10 mouse cellular contexts compared by ENCODE assay signal in the genomic region with DNA sequence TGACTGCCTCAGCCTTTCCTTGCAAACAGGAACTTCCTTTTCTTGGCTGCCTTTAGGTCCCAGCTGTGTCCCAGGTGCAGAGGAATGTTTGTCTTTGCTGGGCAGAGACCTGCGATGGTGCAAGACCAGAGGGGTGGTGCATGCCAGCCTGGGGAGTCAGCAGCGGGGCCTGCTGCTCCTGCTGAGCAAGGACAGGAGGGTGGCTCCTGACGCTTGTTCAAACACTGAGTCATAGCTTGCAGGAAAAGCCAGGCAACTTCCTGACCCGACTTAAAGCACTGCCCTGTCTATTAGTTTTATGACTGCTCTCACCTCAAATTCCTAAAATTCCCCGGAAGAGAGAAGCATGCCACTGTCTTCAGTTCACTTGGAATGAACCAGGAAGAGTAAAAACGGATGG. TPM values are rescaled to one million over a fixed set of nuclear protein-coding genes. Genes with fewer than 3 reads are reported as not detected.
A peak's percentile ranks its signal among the peaks of the same experiment; 100 is the strongest.
DNase-seq lines count a peak whose midpoint lies in the region; ATAC-seq and TF ChIP-seq lines count a peak whose summit lies in the region.
"Had no signal": no experiment of that assay in that cellular context is flagged by ENCODE, and none has a peak within 500 bp of the region (broad histone marks: within the 10 kb centered on the region; RNA-seq: fewer than 3 reads in every experiment).

No protein-coding gene starts in this region.

- no peak overlapping the region for H3K9ac ChIP-seq in limb, embryonic 14.5 days (ENCODE audit: low read depth, low read length, severe bottlenecking)
- no peak overlapping the region for H3K9ac ChIP-seq in neural tube, embryonic 15.5 days (replicated peaks)
- H3K9ac ChIP-seq: hindbrain, embryonic 15.5 days; neural tube, embryonic 12.5 days had no signal

- ATAC-seq in limb, embryonic 14.5 days (ENCODE audit: low FRiP score, low read depth): no peak
- ATAC-seq in megakaryocyte, adult 5-6 weeks (ENCODE audit: poor library complexity, severe bottlenecking): no peak
- no peak for ATAC-seq in neural tube, embryonic 15.5 days (ENCODE audit: low FRiP score)

- peaks cover 12% of the 10 kb centered on the region for H3K4me1 ChIP-seq in limb, embryonic 14.5 days (ENCODE audit: control insufficient read depth, insufficient read depth, low read length)
- peaks cover 13% of the 10 kb centered on the region; the same call in 1 of the 2 replicates for H3K4me1 ChIP-seq in neural tube, embryonic 15.5 days
- H3K4me1 ChIP-seq: neural tube, embryonic 12.5 days had no signal

- no peak overlapping the region for H3K4me3 ChIP-seq in layer of hippocampus, adult 2 months
- no peak overlapping the region for H3K4me3 ChIP-seq in limb, embryonic 14.5 days (replicated peaks; ENCODE audit: low read length)
- no peak overlapping the region for H3K4me3 ChIP-seq in neural tube, embryonic 15.5 days (replicated peaks)
- H3K4me3 ChIP-seq: hindbrain, embryonic 15.5 days; neural tube, embryonic 12.5 days had no signal

- no peak for DNase-seq in layer of hippocampus, adult 2 months (ENCODE audit: low spot score in 2 of 2)
- DNase-seq in layer of hippocampus, postnatal 36 days: no peak
- peak; percentile 24 for DNase-seq in embryo, embryonic 9.5 days (ENCODE audit: extremely low spot score)
- DNase-seq in limb, embryonic 14.5 days (ENCODE audit: low spot score): peak; percentile 37
- DNase-seq in urinary bladder, adult 2 months (ENCODE audit: low spot score): peak; percentile 44
- no peak for DNase-seq in thymus, adult 18-20 months

- no peak for TF ChIP-seq CTCF in layer of hippocampus, adult 2 months (conservative IDR thresholded peaks at IDR 0.05)

- H3K4me2 ChIP-seq in limb, embryonic 14.5 days (replicated peaks; ENCODE audit: low read depth, low read length, severe bottlenecking): peak overlapping the region; percentile 19; the same call in 1 of the 2 replicates
- no peak overlapping the region for H3K4me2 ChIP-seq in neural tube, embryonic 15.5 days
- H3K4me2 ChIP-seq: hindbrain, embryonic 15.5 days; neural tube, embryonic 12.5 days had no signal

- H3K9me3 ChIP-seq in limb, embryonic 14.5 days (ENCODE audit: control insufficient read depth, low read length): no peaks in the 10 kb centered on the region
- H3K9me3 ChIP-seq in neural tube, embryonic 15.5 days (replicated peaks): no peaks in the 10 kb centered on the region
- H3K9me3 ChIP-seq: hindbrain, embryonic 15.5 days; neural tube, embryonic 12.5 days had no signal

- H3K27ac ChIP-seq in layer of hippocampus, adult 2 months: peak overlapping the region; percentile 63
- no peak overlapping the region for H3K27ac ChIP-seq in limb, embryonic 14.5 days (replicated peaks; ENCODE audit: low read depth, low read length)
- no peak overlapping the region for H3K27ac ChIP-seq in neural tube, embryonic 15.5 days (replicated peaks)
- H3K27ac ChIP-seq: hindbrain, embryonic 15.5 days; neural tube, embryonic 12.5 days had no signal

- no peak for TF ChIP-seq POLR2A in limb, embryonic 14.5 days (IDR thresholded peaks at IDR 0.05; ENCODE audit: borderline replicate concordance, extremely low read depth, insufficient read depth, insufficient read length)

- 2% methylated on average over 6 of the region's 6 CpGs for WGBS in limb, embryonic 14.5 days
- WGBS in neural tube, embryonic 15.5 days: 21% methylated on average over 6 of the region's 6 CpGs

- H3K36me3 ChIP-seq in limb, embryonic 14.5 days (ENCODE audit: control insufficient read depth, insufficient read depth, low read length): no peaks in the 10 kb centered on the region
- no peaks in the 10 kb centered on the region for H3K36me3 ChIP-seq in neural tube, embryonic 15.5 days
- H3K36me3 ChIP-seq: hindbrain, embryonic 15.5 days; neural tube, embryonic 12.5 days had no signal

- H3K27me3 ChIP-seq in limb, embryonic 14.5 days (ENCODE audit: control insufficient read depth, insufficient read depth, low read length): no peaks in the 10 kb centered on the region
- no peaks in the 10 kb centered on the region for H3K27me3 ChIP-seq in neural tube, embryonic 15.5 days (replicated peaks)
- H3K27me3 ChIP-seq: hindbrain, embryonic 15.5 days; neural tube, embryonic 12.5 days had no signal

RNA-seq across cellular contexts. Expression of a gene that starts 57.9 kb away (rescaled TPM):
- total RNA-seq in layer of hippocampus, adult 2 months (2021): 100 to 1,000 TPM; 141 to 174 TPM
- total RNA-seq in layer of hippocampus, postnatal 36 days (2021): 100 to 1,000 TPM; 137 to 166 TPM
- polyA plus RNA-seq in limb, embryonic 14.5 days (2012; rRNA removed): 34.1 and 37.2 TPM in 2 replicates
- polyA plus RNA-seq in limb, embryonic 14.5 days (2014; fragmentation: Nextera tagmentation; extraction: Ambion mirVana): 17.9 TPM in 2 replicates
- 71.6 and 79.9 TPM in 2 replicates for polyA plus RNA-seq in urinary bladder, adult 2 months (2012; rRNA removed)
- total RNA-seq in megakaryocyte, adult 5-6 weeks (2015): 0.13 and 0.52 TPM in 2 replicates
- total RNA-seq in megakaryocyte, adult 5-6 weeks (2017): 0.22 and 3.1 TPM in 2 replicates
- 26.3 and 29.7 TPM in 2 replicates for polyA plus RNA-seq in neural tube, embryonic 15.5 days (2015; fragmentation: Nextera tagmentation; extraction: Ambion mirVana)

Comparison
In these comparisons a context has a peak if more than half of its experiments do, and no peak if none do; other contexts are left out.
1. DNase-seq: peak in embryo, embryonic 9.5 days (single experiment), limb, embryonic 14.5 days (single experiment) and urinary bladder, adult 2 months (single experiment); none in layer of hippocampus, adult 2 months (0 of 2), layer of hippocampus, postnatal 36 days (0 of 2) and thymus, adult 18-20 months (0 of 2).
2. RNA of a gene that starts 57.9 kb away (total RNA-seq): 141 to 174 TPM in layer of hippocampus, adult 2 months and 137 to 166 TPM in layer of hippocampus, postnatal 36 days; 0.13 to 3.1 TPM in megakaryocyte, adult 5-6 weeks; every median in the first group is over 10 times any median in the second.